Mouse (Mus musculus): Measurements from ENCODE around the gene Tor2a. TPM values are rescaled to one million over a fixed set of nuclear protein-coding genes. Genes with fewer than 3 reads are reported as not detected.

The Tor2a gene
- total RNA-seq, 2 experiments from 2014 or later, result 4.7 to 11.3 TPM

DNA sequence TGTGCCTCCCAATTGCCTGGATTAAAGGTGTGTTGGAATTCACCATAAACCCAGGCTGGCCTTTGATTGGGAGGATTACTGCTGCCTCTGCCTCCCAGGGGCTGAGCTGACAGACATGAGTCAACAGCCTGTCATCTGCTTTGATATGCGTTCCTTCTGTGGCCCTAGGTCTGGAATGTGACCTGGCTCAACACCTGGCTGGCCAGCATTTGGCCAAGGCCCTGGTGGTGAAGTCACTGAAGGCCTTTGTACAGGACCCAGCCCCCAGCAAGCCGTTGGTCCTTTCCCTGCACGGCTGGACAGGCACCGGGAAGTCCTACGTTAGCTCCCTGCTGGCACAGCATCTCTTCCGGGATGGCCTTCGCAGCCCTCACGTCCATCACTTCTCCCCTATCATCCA, 1.5 kb downstream of the Tor2a start:
- ATAC-seq (replicated peaks; ENCODE audit: low FRiP score, poor library complexity, severe bottlenecking), result no peak

DNA sequence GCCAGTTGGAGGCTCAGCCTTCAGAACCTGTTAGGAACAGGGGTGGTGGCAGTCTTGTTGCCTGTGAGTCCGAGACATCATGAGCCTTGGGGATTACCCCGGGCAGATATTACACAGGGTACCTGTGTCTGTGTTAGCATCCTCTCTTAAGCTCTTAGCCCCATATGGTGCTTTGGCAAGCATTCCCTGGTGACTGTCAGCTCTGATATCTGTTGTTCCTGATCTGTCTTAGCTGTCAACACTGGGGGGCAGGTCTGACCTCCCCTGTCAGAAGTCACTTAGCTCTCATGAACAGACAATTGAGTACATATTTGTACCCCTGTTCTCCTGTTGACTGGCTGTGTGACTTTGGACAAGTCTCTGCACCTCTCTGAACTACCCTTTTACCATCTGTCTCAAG, 2.0 kb downstream of the Tor2a start:
- ATAC-seq (replicated peaks; ENCODE audit: low FRiP score, poor library complexity, severe bottlenecking), result no peak

DNA sequence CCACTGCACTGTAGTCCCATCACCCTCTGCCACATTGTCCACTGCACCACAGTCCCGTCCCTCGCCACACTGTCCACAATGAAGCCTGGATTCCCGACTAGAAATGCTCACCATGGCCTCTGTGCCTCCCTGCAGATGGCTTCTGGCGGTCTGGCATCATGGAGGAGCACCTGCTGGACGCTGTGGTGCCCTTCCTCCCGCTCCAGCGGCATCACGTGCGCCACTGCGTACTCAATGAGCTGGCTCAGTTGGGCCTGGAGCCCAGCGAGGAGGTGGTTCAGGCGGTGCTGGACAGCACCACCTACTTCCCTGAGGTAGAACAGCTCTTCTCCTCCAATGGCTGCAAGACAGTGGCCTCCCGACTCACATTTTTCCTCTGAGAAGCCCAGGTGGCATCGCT, 4.3 kb downstream of the Tor2a start:
- ATAC-seq (replicated peaks; ENCODE audit: low FRiP score, poor library complexity, severe bottlenecking), result no peak

DNA sequence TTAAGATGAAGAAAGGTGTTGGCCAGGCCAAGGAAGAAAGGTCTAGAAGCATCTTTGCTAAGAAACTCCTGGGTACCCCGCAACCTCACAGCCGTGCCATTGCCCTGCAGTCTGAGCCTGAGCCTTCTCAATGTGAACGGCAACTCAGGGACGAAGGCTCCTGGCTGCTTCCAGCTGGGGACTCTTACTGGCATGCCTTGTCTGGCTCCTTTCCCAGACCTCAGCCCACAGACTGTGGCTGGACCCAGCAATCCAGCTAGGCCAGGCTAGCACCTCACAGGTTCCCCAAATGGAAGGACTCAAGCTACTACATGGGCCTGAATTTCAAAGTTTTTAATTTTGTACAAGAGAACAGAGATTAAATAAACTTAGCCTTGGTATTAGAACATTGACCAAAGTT, 4.8 kb downstream of the Tor2a start:
- ATAC-seq (replicated peaks; ENCODE audit: low FRiP score, poor library complexity, severe bottlenecking), result no peak

DNA sequence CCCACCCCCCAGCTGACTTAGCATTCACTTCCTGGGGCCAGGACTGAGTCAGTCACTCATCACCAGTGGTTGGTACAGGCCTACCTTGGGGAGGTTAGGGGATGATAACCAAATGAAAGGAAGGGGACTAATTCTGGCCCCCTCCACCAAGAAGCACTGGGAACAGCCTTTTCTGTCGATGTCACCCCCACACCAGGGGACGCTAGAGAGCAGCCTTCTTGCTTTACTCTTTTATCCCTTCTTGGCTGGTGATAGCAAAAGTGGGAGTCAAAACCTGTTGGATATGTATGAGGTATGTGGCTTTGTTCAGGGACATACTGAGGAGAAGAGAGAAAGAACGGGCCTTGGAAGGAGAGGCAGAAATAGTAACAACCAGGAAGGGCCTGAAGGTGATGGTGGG, 6.3 kb downstream of the Tor2a start:
- ATAC-seq (replicated peaks; ENCODE audit: low FRiP score, poor library complexity, severe bottlenecking), result no peak

DNA sequence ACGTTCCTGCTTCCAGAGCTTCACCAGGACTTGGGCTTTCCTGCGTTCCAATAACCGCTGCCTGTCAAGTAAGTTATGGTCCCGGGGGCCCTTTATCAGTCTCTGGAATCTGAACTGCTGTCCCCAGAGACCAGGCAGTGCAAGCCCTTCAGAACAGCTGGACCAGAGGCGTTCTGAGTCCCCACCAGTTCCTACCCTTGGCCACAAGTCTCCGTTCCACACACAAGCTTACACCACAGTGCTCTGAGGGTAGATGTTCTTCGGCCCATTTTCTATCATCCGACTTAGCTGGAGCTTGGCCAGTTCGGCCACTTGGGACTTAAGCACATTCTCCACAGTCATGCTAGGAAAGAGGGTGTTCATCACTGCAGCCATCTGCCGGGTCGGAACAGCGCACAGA, 10.2 kb downstream of the Tor2a start:
- no peak for ATAC-seq (replicated peaks; ENCODE audit: low FRiP score, poor library complexity, severe bottlenecking)

DNA sequence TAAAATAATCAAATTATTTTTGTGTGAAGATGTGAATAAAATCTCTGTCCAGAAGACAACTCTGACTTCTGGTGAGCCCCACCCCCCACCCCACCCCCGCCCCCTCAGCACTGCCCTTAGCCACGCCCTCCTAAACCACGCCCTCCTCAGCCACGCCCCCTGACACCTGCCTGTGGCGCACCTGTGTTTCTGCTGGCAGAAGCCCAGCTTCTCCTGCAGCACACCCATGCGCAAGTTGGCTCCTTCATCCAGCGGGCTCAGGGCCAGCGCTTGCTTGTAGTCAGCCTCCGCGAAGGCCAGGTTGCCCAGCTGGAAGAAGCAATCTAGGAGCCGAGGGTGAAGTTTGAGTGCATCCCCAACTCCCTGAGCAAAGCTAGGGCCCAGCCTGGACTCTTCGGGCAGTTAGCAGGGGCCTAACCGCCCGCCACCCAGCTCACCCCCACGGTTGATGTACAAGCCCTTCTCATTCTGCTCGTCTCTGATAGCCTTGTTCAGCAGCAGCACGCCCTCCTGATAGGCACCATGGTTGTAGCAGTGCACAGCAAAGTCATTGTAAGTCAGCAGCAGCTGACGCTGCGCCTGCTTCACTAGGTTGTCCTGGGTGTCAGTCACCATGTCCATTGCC, 11.7 kb downstream of the Tor2a start:
- no peak for ATAC-seq (replicated peaks; ENCODE audit: low FRiP score, poor library complexity, severe bottlenecking)

DNA sequence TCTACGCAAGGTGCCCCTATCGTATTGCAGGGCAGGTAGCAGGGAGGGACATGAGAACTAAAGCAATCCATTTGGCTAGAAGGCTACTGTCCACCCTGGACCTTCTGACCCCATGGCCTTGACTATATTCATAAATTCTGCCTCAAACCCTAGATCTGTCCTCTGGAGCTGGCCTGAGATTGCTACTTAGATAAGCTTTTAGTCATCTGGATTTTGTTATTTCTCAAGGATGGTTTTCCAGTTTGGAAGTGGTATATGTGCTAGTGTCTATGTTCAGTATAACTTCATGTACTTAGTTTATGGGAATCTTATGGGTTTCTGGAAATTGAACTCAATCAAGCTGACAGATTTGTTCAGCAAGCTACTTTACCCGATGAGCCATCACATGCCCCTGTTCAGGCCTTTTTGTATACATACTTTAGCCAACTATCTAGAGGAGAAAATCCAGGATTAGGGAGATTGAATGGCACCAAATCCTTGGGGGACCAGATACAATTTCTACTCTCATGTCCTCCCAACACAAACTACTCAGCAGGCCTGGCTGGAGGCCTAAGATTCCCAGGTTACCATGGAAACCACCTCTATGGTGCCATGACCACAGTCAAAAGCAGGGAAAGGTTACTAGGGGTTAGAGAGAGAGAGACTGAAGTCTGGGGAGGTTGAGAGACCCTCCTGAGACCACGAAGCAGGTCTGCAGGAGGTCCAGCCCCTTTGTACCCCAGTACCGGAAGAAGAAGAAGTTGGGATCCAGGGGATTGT, 12.5 kb downstream of the Tor2a start:
- no peak for ATAC-seq (replicated peaks; ENCODE audit: low FRiP score, poor library complexity, severe bottlenecking)

DNA sequence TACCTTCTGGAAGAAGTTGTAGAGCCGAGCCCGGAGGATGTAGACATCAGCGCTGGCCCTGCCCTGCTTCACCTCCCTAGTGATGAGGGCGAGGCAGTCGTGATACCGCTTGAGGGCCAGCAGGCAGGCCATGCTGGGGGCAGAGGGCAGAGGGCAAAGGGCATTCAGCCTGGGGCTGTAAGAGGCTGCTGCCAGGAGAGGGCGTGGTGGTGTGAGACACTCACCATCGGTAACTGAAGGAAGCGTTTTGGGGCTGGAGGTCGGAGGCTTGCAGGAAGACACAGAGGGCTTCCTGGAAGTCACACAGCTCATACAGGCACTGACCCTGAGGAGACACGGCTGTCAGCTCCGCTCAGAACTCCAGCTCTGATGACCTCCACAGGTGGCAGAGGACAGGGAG, 14.9 kb downstream of the Tor2a start:
- no peak for ATAC-seq (replicated peaks; ENCODE audit: low FRiP score, poor library complexity, severe bottlenecking)

DNA sequence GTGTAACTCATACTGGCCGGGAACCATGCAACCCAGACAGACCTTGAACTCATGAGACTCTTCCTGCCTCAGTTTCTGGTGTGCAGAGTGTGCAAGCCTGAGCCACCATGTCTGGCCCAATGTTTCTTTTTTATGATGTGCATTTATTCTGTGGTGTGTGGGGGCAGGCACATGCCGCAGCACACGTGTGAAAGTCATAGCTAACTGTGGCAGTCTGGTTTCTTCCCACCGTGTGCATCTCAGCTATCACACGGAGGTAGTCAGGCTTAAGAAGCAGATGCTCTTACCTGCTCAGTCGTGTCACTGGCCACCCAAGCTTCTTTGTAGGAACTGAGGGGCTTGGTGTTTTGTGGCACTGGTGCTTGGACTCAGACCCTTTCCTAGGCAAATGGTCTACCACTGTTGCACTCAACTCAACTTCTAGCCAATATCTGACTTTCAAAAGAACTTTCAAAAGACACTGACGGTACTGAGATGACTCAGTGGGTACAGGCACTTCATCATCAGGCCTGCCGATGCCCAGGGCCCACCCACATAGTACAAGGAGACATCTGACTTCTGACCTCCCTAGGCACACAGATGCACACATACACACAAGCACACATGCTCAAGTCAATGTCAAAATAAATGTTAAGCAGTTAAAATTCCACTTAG, 15.7 kb downstream of the Tor2a start:
- no peak for ATAC-seq (replicated peaks; ENCODE audit: low FRiP score, poor library complexity, severe bottlenecking)

DNA sequence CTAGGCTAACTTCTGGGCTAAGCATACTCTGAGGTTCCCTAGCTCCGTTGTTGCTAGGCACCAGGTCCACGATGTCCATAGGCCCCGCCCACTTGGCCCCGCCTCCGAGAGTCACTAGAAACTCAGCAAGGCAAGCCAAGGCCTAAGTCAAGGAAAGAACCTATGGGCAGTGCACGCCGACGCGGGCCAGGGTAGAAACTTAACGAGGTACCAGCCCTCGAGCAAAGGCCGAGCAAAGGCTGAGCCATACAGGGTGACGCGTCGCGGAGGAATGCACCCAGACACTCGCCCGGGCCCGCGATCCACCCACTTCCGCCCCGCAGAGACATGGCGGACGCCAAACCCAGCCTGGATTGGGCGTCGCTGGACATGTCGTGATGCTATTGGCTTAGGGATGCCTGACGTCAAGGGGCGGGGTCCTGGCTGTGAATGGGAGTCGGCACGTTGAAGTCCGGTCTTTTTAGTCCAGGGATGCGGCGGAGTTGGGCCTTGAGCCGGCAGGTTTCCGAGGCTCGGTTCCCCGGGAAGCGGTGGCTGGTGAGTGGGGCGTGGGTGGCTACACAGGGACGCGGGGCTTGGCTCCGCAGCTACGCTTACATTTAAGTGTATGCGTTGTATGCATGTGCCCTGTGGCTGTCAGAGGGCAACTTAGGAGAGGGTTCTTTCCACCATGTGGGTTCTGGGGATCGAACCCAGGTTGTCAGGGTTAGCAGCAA, 18.5 kb downstream of the Tor2a start, which contains the start of the genes Ttc16 and Ptrh1:
Gene Ttc16 (minus strand): TSS at position 275 of the 716 bp plus-strand sequence.
Gene Ptrh1 (plus strand): TSS at position 428 of the 716 bp plus-strand sequence.
- peak; percentile 94 for ATAC-seq (replicated peaks; ENCODE audit: low FRiP score, poor library complexity, severe bottlenecking)

DNA sequence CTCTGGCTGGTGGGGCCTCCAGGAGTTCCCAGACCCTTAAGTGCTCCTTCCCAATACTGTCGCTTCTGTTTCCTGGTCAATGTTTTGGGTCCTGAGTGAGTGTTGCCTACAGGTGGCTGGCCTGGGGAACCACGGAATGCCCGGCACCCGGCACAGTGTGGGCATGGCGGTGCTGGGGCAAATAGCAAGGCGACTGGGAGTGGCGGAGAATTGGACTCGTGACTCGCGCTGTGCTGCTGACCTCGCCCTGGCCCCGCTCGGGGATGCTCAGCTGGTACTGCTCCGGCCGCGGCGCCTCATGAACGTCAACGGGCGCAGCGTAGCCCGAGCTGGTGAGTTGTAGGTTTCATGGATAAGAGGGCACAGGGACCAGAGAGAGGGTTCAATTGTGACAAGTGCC, 19.2 kb downstream of the Tor2a start:
- 0 out of 2 replicates have a peak, but pooled peaks have one; percentile 21 for ATAC-seq (replicated peaks; ENCODE audit: low FRiP score, poor library complexity, severe bottlenecking)

DNA sequence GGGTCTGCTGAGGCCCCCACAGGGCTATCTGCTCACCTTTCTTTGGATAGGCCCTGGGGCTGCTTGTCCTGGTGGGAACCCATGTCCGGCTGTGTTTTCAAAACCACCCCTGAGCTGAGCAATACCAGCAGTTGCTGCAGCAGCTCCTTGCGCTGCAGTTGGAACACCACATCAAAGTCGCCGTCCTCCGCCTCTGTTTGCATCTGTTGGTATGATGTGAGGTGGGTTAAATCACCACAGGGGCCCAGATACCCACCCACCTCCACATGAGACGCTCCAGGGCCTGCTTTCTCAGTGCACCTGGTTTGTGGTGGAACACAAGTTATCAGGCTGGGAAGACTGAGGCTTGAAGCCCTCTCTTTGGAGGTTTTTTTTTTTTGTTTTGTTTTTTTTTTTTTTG, 21.0 kb downstream of the Tor2a start:
- no peak for ATAC-seq (replicated peaks; ENCODE audit: low FRiP score, poor library complexity, severe bottlenecking)

DNA sequence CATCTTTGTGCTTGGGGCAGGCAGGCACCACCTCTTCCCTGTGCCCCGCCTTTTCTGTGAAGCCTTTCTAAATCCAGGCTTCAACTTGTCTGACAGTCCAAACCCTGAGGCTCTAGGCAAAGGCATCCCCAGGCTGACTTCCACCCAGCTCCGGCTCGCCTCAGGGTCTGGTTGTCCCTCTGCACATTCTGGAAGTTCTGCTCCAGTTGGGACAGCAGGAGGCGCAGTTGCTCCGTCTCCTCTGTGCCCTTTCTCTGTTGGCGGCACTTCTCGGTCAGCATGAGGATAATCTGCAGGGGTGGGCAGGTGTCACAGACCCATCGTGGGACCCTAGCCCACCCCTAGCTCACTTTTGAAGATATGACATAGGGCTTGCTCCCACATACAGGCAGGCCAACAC, 22.1 kb downstream of the Tor2a start:
- no peak for ATAC-seq (replicated peaks; ENCODE audit: low FRiP score, poor library complexity, severe bottlenecking)

DNA sequence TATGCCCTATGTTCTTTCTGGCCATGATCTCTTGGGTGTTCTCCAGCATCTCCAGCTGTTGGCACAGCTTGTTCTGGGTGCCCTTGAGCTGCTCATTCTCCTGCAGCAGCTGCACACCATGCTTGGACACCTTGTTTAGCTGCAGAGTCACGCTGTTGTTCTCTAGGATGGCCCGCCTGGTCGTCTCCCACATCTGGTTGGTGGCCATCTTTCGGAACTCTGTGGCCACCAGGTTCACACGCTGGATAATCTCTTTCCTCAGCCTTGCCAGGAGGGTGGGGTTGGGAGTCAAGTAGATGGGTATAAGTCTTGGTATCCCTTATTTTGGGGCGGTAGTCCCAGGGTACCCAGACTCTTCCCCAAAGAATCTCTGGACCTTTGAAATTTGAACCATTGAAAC, 22.7 kb downstream of the Tor2a start:
- ATAC-seq (replicated peaks; ENCODE audit: low FRiP score, poor library complexity, severe bottlenecking), result no peak

DNA sequence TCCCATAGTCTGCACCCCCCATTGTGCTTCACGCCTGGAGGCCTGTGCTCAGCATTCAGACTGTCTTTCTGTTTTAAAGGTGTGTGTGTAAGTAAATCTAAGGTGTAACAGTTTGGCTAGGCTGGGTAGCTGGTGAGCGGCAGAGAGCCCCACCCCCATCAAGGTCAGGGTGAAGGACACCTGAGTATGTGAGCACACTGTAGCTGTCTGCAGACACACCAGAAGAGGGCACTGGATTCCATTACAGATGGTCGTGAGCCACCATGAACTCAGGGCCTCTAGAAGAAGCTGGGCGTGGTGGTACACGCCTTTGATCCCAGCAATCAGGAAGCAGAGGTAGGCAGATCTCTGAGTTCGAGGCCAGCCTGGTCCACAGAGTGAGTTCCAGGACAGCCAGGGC, 24.7 kb downstream of the Tor2a start:
- ATAC-seq (replicated peaks; ENCODE audit: low FRiP score, poor library complexity, severe bottlenecking), result no peak

DNA sequence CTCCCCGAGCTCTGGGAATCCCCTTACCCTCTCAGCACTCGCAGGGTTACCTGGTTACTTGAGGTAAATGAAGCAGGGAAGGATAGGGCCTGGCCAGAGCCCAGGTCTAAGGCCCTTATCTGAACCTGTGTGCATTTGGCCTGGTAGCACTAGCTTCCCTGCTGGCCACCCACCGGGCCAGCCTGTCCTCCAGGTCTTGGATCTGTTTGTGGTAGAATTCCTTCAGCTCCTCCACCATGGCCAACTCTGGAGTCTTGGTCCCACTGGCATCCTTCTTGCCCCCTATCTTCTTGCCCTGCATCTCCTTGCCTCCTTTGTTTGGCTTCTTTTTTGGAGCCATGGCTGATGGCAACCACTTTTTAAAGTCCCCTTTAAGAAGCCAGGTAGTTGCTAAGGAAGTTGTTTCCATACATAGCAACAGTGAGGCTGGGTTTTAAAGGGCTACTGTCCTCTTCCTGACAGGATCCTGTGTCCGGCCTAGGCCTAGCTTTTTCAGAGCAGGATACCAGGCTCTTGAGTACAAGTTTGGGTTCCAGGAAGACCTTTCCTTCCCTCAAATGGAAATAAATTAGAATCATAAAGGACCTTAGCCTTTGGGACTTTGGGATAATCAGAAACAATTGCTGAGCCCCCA, 27.1 kb downstream of the Tor2a start, which contains the start of gene Cfap157:
Gene Cfap157 (minus strand): TSS at position 381 of the 634 bp plus-strand sequence.
- no peak for ATAC-seq (replicated peaks; ENCODE audit: low FRiP score, poor library complexity, severe bottlenecking)

DNA sequence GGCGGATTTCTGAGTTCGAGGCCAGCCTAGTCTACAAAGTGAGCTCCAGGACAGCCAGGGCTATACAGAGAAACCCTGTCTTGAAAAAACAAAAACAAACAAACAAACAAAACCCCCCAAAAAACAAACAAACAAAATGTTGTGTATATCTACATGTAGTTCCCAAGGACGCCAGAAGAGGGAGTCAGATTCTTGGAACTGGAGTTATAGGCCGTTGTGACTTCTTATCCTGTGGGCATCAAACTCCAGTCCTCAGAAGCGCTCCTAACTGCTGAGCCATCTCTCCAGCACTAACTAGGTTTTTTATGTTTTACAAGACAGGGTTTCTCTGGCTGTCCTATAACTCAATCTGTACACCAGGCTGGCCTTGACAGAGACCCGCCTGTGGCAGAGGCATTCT, 30.1 kb downstream of the Tor2a start:
- no peak for ATAC-seq (replicated peaks; ENCODE audit: low FRiP score, poor library complexity, severe bottlenecking)

DNA sequence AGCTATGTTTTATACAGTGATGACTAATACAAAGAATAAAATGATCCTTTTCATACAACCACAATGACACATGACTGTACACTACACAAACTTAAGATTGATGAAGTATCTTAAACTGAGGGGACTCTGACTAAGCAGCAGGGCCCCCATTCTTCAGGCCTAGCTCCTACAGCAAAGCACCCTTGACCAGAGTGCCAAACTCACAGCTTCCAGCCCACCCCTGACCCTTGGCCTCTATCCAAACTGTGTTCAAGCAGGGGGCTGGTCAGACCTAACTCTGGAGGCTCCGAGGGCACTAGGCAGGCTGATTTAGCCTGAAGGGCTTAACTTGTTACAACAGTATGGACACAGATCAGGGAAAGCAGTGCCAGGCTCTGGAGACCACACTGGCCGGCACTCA, 31.5 kb downstream of the Tor2a start:
- no peak for ATAC-seq (replicated peaks; ENCODE audit: low FRiP score, poor library complexity, severe bottlenecking)

DNA sequence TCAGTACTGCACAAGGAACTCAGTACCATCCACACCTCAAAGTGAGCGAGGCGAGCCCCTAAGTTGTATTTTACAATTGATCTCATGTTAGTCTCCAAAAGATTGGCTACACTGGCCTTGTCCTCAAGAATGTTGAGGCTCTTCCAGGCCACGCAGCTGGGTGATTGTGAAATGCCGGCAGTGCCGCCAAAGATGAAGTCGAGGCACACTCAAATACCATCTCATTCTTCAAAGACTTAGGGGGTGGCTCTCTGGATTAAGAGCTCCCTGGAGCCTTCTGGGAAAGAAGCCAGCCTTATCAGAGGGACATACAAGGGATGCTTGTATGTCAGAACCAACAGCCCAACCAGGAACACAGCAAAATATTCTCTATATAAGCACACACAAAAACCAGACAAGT, 34.3 kb downstream of the Tor2a start:
- no peak for ATAC-seq (replicated peaks; ENCODE audit: low FRiP score, poor library complexity, severe bottlenecking)
